Mouse (Mus musculus) lung, embryonic 14.5 days (tissue): Measurements from ENCODE around the gene Olfr96. TPM values are rescaled to one million over a fixed set of nuclear protein-coding genes. Genes with fewer than 3 reads are reported as not detected.

ENCODE experiments used
- ATAC-seq: fragments of 200-750 bp; cut with Nextera tagmentation; 2 replicates; pipeline ENCODE4 v1.8.0; 2017; ENCODE audit warnings: mild to moderate bottlenecking, moderate TSS enrichment, moderate library complexity; ENCODE audit not compliant: insufficient read depth
- DNase-seq: peaks from one replicate; pipeline ENCODE4 v3.0.0-alpha.2; 2015
- H3K27ac ChIP-seq: fragments of 300-500 bp; sonication (generic); 2 replicates; pipeline ENCODE4 v1.5.1; 2014; ENCODE audit warnings: low read depth, mild to moderate bottlenecking, moderate library complexity
- H3K27me3 ChIP-seq: fragments of 300-500 bp; sonication (generic); 2 replicates; pipeline ENCODE4 v1.6.1; 2014; ENCODE audit warnings: low read length, control low read depth; ENCODE audit not compliant: insufficient read depth
- H3K36me3 ChIP-seq: fragments of 300-500 bp; sonication (generic); 2 replicates; pipeline ENCODE4 v1.6.1; 2014; ENCODE audit warnings: control low read depth; ENCODE audit not compliant: insufficient read depth
- H3K4me1 ChIP-seq: fragments of 300-500 bp; sonication (generic); 2 replicates; pipeline ENCODE4 v1.6.1; 2014; ENCODE audit warnings: antibody characterized with exemption, control low read depth; ENCODE audit not compliant: insufficient read depth
- H3K4me2 ChIP-seq: fragments of 300-500 bp; sonication (generic); 2 replicates; pipeline ENCODE4 v1.6.1; 2014; ENCODE audit warnings: mild to moderate bottlenecking
- H3K4me3 ChIP-seq: fragments of 300-500 bp; sonication (generic); 2 replicates; pipeline ENCODE4 v1.5.1; 2014; ENCODE audit warnings: low read depth, low read length
- H3K9ac ChIP-seq: fragments of 300-500 bp; sonication (generic); 2 replicates; pipeline ENCODE4 v1.6.1; 2014
- H3K9me3 ChIP-seq: fragments of 300-500 bp; sonication (generic); 2 replicates; pipeline ENCODE4 v1.6.1; 2016; ENCODE audit warnings: low read depth, low read length, control low read depth
- CTCF ChIP-seq: IDR thresholded peaks from 2 replicates; pipeline ENCODE4 v1.5.1; 2016; ENCODE audit warnings: antibody characterized with exemption, low read depth
- WGBS: fragments of 180-500 bp; shearing (Covaris S2); extraction: QIAGEN DNeasy Blood & Tissue Kit; methylation state at CpG from one replicate; pipeline ENCODE4 v1.1.7; 2014; 5-methylcytosine and 5-hydroxymethylcytosine counted together
- polyA plus RNA-seq: library from polyadenylated mRNA; unstranded; fragments of >200 nt; fragmentation: Nextera tagmentation; extraction: Ambion mirVana; gene quantifications from 2 replicates; pipeline ENCODE4 v1.2.1, GENCODE M21; 2014

Olfr96 gene
- polyA plus RNA-seq, 1 experiment from 2014 or later = not detected

DNA sequence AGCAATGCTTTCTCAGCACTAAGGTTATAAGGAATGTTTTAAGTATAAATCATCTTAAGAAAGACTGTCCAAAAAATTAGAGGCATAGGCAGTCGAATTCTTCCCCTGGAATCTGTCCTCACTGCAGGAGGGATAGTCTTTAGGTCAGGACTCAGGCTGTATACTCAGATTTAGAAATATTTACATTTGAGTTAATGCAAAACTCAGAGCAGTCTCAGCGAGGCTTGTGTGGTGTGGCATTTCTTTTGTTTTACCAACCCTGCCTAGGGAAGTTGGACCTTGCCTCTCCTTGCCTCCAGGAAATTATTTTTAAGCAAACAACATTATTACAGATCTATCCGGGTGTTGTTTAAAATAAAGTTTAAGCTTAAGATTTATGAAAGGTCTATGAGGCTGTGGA lies 22.3 kb downstream of the Olfr96 start:
- DNase-seq = no peak
- ATAC-seq = no peak
- Histone ChIP-seq H3K4me3 (no peak overlapping the region), H3K9ac (no peak overlapping the region), H3K4me2 (no peak overlapping the region), H3K4me1 (no peaks in the 10 kb centered on the region), H3K9me3 (no peaks in the 10 kb centered on the region), H3K27ac (no peak overlapping the region), H3K27me3 (no peaks in the 10 kb centered on the region), H3K36me3 (no peaks in the 10 kb centered on the region)
- WGBS = 27% methylated on average over 3 of the region's 3 CpGs
- no peak for TF ChIP-seq CTCF

DNA sequence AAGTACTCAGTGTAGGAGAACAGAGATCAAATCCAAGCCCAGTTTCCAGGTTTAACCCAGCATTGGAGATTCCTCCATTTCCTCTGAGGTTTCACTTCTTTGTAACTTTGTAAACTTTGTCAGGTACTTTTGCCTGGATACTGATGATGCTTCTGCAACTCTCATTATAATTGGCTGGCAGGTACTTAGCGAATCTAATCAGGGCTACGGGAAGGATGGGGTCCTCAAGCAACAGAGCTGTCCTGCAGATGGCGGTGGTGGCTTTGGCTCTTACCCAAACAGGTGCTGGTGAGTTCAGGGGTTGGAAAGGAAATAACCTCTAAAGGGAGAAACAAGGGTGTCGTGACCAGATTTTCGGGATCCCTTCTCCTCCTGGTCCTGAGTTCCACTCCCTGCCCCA lies 26.8 kb downstream of the Olfr96 start:
- Histone ChIP-seq H3K27me3 (no peaks in the 10 kb centered on the region), H3K27ac (no peak overlapping the region), H3K4me2 (no peak overlapping the region), H3K9me3 (no peaks in the 10 kb centered on the region), H3K36me3 (no peaks in the 10 kb centered on the region), H3K4me1 (no peaks in the 10 kb centered on the region), H3K9ac (no peak overlapping the region), H3K4me3 (no peak overlapping the region)
- 19% methylated on average over 5 of the region's 5 CpGs for WGBS
- TF ChIP-seq CTCF = no peak
- DNase-seq (peak; percentile 27), ATAC-seq (no peak)

DNA sequence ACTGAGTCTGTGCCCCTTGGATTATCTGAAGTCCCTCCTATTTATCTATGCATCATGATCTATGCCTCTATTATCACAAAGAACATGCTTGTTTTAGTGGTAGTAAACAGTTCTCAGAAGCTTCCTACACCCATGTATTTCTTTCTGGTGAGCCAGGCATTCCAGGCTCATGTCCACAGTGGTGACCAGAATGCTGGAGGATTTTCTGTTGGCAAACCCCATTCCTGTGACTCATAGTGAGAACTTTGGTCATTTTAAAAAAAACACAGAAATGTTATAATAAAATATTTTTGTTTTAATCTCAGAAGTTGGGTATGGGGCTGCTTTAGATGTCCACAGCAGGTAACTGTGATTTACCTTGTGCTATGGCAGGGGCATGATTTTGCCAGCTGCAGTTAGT lies 29.5 kb downstream of the Olfr96 start:
- ATAC-seq (no peak), DNase-seq (no peak)
- no peak overlapping the region for H3K27ac ChIP-seq
- no peak overlapping the region for H3K4me2 ChIP-seq
- H3K4me3 ChIP-seq = no peak overlapping the region
- H3K9me3 ChIP-seq = no peaks in the 10 kb centered on the region
- no peaks in the 10 kb centered on the region for H3K27me3 ChIP-seq
- no peak for TF ChIP-seq CTCF
- no peak overlapping the region for H3K9ac ChIP-seq
- H3K4me1 ChIP-seq = no peaks in the 10 kb centered on the region
- H3K36me3 ChIP-seq = no peaks in the 10 kb centered on the region

DNA sequence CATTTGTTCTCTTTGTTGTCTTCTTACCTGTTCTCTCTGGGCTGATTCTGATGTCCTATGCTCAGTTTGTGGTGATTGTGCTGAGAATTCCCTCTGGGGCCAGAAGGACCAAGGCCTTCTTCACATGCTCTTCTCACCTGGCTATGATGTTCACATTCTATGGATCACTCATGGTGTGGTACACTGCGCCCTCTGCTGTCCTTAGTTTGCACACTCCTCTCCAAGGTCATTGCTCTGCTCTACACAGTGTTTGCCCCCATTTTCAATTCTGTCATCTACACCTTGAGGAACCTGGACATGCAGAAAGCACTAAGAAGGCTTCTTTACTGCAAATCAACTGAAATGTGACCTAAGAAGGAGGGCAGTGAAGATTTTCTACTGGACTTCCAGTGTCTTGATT lies 30.6 kb downstream of the Olfr96 start:
- Histone ChIP-seq H3K27ac (no peak overlapping the region), H3K9ac (no peak overlapping the region), H3K4me2 (no peak overlapping the region), H3K4me3 (no peak overlapping the region), H3K36me3 (no peaks in the 10 kb centered on the region), H3K9me3 (no peaks in the 10 kb centered on the region), H3K27me3 (no peaks in the 10 kb centered on the region), H3K4me1 (no peaks in the 10 kb centered on the region)
- WGBS = 17% methylated on average over 1 of the region's 1 CpGs
- ATAC-seq = no peak
- peak; percentile 46 for TF ChIP-seq CTCF
- peak; percentile 19 for DNase-seq

DNA sequence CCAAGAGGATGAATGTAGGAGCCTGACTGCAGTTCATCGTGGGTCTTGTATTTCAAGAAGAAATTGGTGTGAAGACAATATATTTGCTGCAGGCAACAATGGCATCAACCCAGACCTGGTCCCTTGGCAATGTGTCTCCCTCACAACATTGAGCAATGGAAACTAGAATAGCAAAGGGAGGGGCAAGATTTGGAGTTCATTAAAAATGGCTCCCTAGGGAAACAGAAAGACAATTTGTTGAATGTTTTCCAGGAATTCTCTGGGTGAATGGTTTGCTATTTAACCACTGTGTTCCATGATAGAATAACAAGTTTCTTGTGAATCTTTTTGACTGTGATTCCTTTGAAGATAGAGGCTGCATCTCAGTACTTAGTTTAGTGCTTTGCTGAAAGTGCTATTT lies 43.7 kb downstream of the Olfr96 start, which contains the start of gene Olfr98:
Gene Olfr98 (minus strand): TSS at position 124 of the 400 bp plus-strand sequence.
- no peaks in the 10 kb centered on the region for H3K27me3 ChIP-seq
- no peaks in the 10 kb centered on the region for H3K4me1 ChIP-seq
- no peaks in the 10 kb centered on the region for H3K36me3 ChIP-seq
- H3K27ac ChIP-seq = no peak within 1 kb of the TSS
- ATAC-seq (no peak), DNase-seq (no peak)
- no peaks in the 10 kb centered on the region for H3K9me3 ChIP-seq
- H3K4me3 ChIP-seq = no peak within 1 kb of the TSS
- TF ChIP-seq CTCF = no peak
- WGBS = 70% methylated on average over 1 of the region's 1 CpGs
- H3K9ac ChIP-seq = no peak within 1 kb of the TSS
- H3K4me2 ChIP-seq = no peak within 1 kb of the TSS

DNA sequence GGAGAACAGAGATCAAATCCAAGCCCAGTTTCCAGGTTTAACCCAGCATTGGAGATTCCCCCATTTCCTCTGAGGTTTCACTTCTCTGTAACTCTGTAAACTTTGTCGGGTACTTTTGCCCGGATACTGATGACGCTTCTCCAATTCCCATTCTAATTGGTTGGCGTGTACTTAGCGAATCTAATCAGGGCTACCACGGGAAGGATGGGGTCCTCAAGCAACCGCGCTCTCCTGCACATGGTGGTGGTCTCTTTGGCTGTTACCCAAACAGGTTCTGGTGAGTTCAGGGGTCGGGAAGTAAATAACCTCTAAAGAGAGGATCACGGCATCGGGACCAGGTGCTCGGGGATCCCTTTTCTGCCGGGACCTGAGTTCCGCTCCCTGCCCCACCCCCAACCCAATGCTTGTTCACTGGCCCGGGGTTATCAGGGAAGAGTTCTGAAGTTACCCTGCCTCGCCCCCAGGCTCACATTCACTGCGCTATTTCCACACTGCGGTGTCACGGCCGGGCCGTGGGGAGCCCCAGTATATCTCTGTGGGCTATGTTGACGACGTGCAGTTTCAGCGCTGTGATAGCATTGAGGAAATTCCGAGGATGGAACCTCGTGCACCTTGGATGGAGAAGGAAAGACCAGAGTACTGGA lies 50.2 kb downstream of the Olfr96 start, which contains the start of gene H2-M3:
Gene H2-M3 (plus strand): TSS at position 163 of the 644 bp plus-strand sequence.
- Histone ChIP-seq H3K4me3 (peak within 1 kb of the TSS; percentile 46), H3K9me3 (no peaks in the 10 kb centered on the region), H3K4me1 (no peaks in the 10 kb centered on the region), H3K36me3 (no peaks in the 10 kb centered on the region), H3K27me3 (no peaks in the 10 kb centered on the region), H3K4me2 (peak within 1 kb of the TSS; percentile 89), H3K9ac (peak within 1 kb of the TSS; percentile 29; the same call in 1 of the 2 replicates), H3K27ac (no peak within 1 kb of the TSS)
- ATAC-seq (peak; percentile 98), DNase-seq (peak; percentile 97)
- 2% methylated on average over 26 of the region's 26 CpGs for WGBS
- no peak for TF ChIP-seq CTCF

DNA sequence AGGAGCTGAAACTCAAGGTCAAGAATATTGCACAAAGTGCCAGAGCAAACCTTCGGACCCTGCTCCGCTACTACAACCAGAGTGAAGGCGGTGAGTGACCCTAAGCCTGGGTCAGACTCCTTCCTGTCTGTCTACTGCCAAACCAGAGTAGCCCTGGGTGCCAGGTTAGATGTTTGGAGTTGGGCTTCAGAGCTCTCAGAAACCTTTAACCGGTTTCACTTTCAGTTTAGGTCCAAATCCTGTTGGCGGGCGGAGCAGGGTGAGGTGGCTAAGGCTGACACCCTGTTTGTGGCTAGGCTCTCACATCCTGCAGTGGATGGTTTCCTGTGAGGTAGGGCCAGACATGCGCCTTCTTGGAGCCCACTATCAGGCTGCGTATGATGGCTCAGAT lies 50.8 kb downstream of the Olfr96 start:
- Histone ChIP-seq H3K9me3 (no peaks in the 10 kb centered on the region), H3K9ac (peak overlapping the region; percentile 29; the same call in 1 of the 2 replicates), H3K36me3 (no peaks in the 10 kb centered on the region), H3K27ac (no peak overlapping the region), H3K4me2 (peak overlapping the region; percentile 89), H3K4me1 (no peaks in the 10 kb centered on the region), H3K27me3 (no peaks in the 10 kb centered on the region), H3K4me3 (peak overlapping the region; percentile 46)
- no peak for TF ChIP-seq CTCF
- DNase-seq (peak; percentile 27), ATAC-seq (peak; percentile 46)
- WGBS = 52% methylated on average over 8 of the region's 8 CpGs
